9 mouse cellular contexts compared by ENCODE assay signal in genomic region chr11:102404161-102405010, GRCm38 (mm10). TPM values are rescaled to one million over a fixed set of nuclear protein-coding genes. Genes with fewer than 3 reads are reported as not detected.
DNase-seq lines count a peak whose midpoint lies in the region; ATAC-seq and TF ChIP-seq lines count a peak whose summit lies in the region.
"Had no signal": no experiment of that assay in that cellular context is flagged by ENCODE, and none has a peak within 500 bp of the region (broad histone marks: within the 10 kb centered on the region; RNA-seq: fewer than 3 reads in every experiment).

No protein-coding gene starts in this region.

- no peaks in the 10 kb centered on the region for H3K9me3 ChIP-seq in hindbrain, embryonic 10.5 days
- no peaks in the 10 kb centered on the region for H3K9me3 ChIP-seq in hindbrain, postnatal 0 days (ENCODE audit: low read length)
- no peaks in the 10 kb centered on the region for H3K9me3 ChIP-seq in E14TG2a.4 (ENCODE audit: low read length)
- H3K9me3 ChIP-seq in liver, embryonic 13.5 days (replicated peaks): no peaks in the 10 kb centered on the region

- H3K9ac ChIP-seq in hindbrain, postnatal 0 days (replicated peaks; ENCODE audit: low read length): no peak overlapping the region
- peak overlapping the region; percentile 96 for H3K9ac ChIP-seq in liver, embryonic 13.5 days

- no peak overlapping the region for H3K4me2 ChIP-seq in hindbrain, postnatal 0 days (ENCODE audit: low read depth, low read length)
- H3K4me2 ChIP-seq in liver, embryonic 13.5 days: peak overlapping the region; percentile 86

- H3K4me3 ChIP-seq in hindbrain, embryonic 10.5 days: peak overlapping the region; percentile 89
- H3K4me3 ChIP-seq in hindbrain, postnatal 0 days (ENCODE audit: low read length): no peak overlapping the region
- peak overlapping the region; percentile 97 for H3K4me3 ChIP-seq in E14TG2a.4 (replicated peaks; ENCODE audit: low read length)
- H3K4me3 ChIP-seq in liver, embryonic 13.5 days (replicated peaks): peak overlapping the region; percentile 87

- no peak for DNase-seq in hindbrain, embryonic 10.5 days (ENCODE audit: low spot score)
- no peak for DNase-seq in hindbrain, postnatal 0 days (ENCODE audit: low spot score)
- DNase-seq in brain, adult 2 months (ENCODE audit: low read depth, low spot score): peak; percentile 22
- no peak for DNase-seq in liver, embryonic 13.5 days
- DNase-seq in heart, postnatal 14 days: no peak
- DNase-seq in spleen, adult 12 weeks (ENCODE audit: low spot score): no peak
- DNase-seq: heart, adult 11 months had no signal

- intact Hi-C loops in heart, postnatal 14 days (cut with DNase I): no loop called here

- peaks cover 70% of the 10 kb centered on the region for H3K4me1 ChIP-seq in hindbrain, embryonic 10.5 days (replicated peaks)
- H3K4me1 ChIP-seq in hindbrain, postnatal 0 days (ENCODE audit: insufficient read depth, low read length): peaks cover 17% of the 10 kb centered on the region
- peaks cover 76% of the 10 kb centered on the region for H3K4me1 ChIP-seq in E14TG2a.4 (replicated peaks; ENCODE audit: low read depth, low read length)
- peaks cover 71% of the 10 kb centered on the region for H3K4me1 ChIP-seq in liver, embryonic 13.5 days (replicated peaks)

- H3K27ac ChIP-seq in hindbrain, embryonic 10.5 days: peak overlapping the region; percentile 50; the same call in 1 of the 2 replicates
- H3K27ac ChIP-seq in hindbrain, postnatal 0 days: no peak overlapping the region
- peak overlapping the region; percentile 41; the same call in 1 of the 2 replicates for H3K27ac ChIP-seq in liver, embryonic 13.5 days

- WGBS in hindbrain, embryonic 10.5 days: 77% methylated on average over 18 of the region's 18 CpGs
- 76% methylated on average over 18 of the region's 18 CpGs for WGBS in hindbrain, postnatal 0 days
- WGBS in liver, embryonic 13.5 days (ENCODE audit: insufficient replicate concordance): 78% methylated on average over 18 of the region's 18 CpGs

- no peak for TF ChIP-seq CTCF in hindbrain, postnatal 0 days (IDR thresholded peaks at IDR 0.05; ENCODE audit: low read depth)
- no peak for TF ChIP-seq CTCF in E14TG2a.4 (conservative IDR thresholded peaks at IDR 0.05; ENCODE audit: low read length)

- peaks cover 57% of the 10 kb centered on the region for H3K36me3 ChIP-seq in hindbrain, embryonic 10.5 days
- peaks cover 46% of the 10 kb centered on the region for H3K36me3 ChIP-seq in hindbrain, postnatal 0 days (ENCODE audit: insufficient read depth, low read length)
- peaks cover 63% of the 10 kb centered on the region for H3K36me3 ChIP-seq in E14TG2a.4 (ENCODE audit: insufficient read depth, low read length)
- H3K36me3 ChIP-seq in liver, embryonic 13.5 days: peaks cover 47% of the 10 kb centered on the region

- no peak for ATAC-seq in hindbrain, postnatal 0 days
- ATAC-seq in liver, embryonic 13.5 days (ENCODE audit: low read depth): no peak
- no peak for ATAC-seq in megakaryocyte-erythroid progenitor cell, adult 5-6 weeks (replicated peaks; ENCODE audit: low FRiP score, low TSS enrichment, poor library complexity, severe bottlenecking)

- H3K27me3 ChIP-seq in hindbrain, embryonic 10.5 days (ENCODE audit: insufficient read depth, poor library complexity, severe bottlenecking): peaks cover 29% of the 10 kb centered on the region
- no peaks in the 10 kb centered on the region for H3K27me3 ChIP-seq in hindbrain, postnatal 0 days (ENCODE audit: insufficient read depth, low read length)
- H3K27me3 ChIP-seq in E14TG2a.4 (ENCODE audit: insufficient read depth, low read length): peaks cover 2% of the 10 kb centered on the region
- peaks cover 40% of the 10 kb centered on the region for H3K27me3 ChIP-seq in liver, embryonic 13.5 days

RNA-seq across cellular contexts. Expression of gene Slc25a39, which starts 3.4 kb away (rescaled TPM):
- 236 TPM in 2 replicates for polyA plus RNA-seq in hindbrain, embryonic 10.5 days (2016; fragmentation: Nextera tagmentation; extraction: Ambion mirVana)
- 169 and 194 TPM in 2 replicates for total RNA-seq in hindbrain, postnatal 0 days (2014; rRNA removed)
- 165 and 176 TPM in 2 replicates for polyA plus RNA-seq in hindbrain, postnatal 0 days (2015; fragmentation: Nextera tagmentation; extraction: Ambion mirVana)
- 388 and 390 TPM in 2 replicates for polyA plus RNA-seq in liver, embryonic 13.5 days (2015; fragmentation: Nextera tagmentation; extraction: Ambion mirVana)
- total RNA-seq in megakaryocyte-erythroid progenitor cell, adult 5-6 weeks (2014; fragmentation: Nextera tagmentation): 115 and 148 TPM in 2 replicates
- 43.8 and 55.9 TPM in 2 replicates for total RNA-seq in megakaryocyte-erythroid progenitor cell, adult 5-6 weeks (2017)
- total RNA-seq in heart, postnatal 14 days (2021): 100 to 1,000 TPM; 163 to 176 TPM

RNA-seq across cellular contexts. Expression of gene Rundc3a, which starts 11.2 kb away (rescaled TPM):
- polyA plus RNA-seq in hindbrain, embryonic 10.5 days (2016; fragmentation: Nextera tagmentation; extraction: Ambion mirVana): 23.5 and 57.0 TPM in 2 replicates
- 310 and 349 TPM in 2 replicates for total RNA-seq in hindbrain, postnatal 0 days (2014; rRNA removed)
- polyA plus RNA-seq in hindbrain, postnatal 0 days (2015; fragmentation: Nextera tagmentation; extraction: Ambion mirVana): 114 and 125 TPM in 2 replicates
- 1.5 and 1.7 TPM in 2 replicates for polyA plus RNA-seq in liver, embryonic 13.5 days (2015; fragmentation: Nextera tagmentation; extraction: Ambion mirVana)
- total RNA-seq in megakaryocyte-erythroid progenitor cell, adult 5-6 weeks (2014; fragmentation: Nextera tagmentation): not detected in 2 replicates
- not detected in 2 replicates for total RNA-seq in megakaryocyte-erythroid progenitor cell, adult 5-6 weeks (2017)
- under 1 TPM in 1 of 2 experiments, not detected in 1; 0.29 TPM for total RNA-seq in heart, postnatal 14 days (2021)

RNA-seq across cellular contexts. Expression of gene Grn, which starts 25.7 kb away (rescaled TPM):
- polyA plus RNA-seq in hindbrain, embryonic 10.5 days (2016; fragmentation: Nextera tagmentation; extraction: Ambion mirVana): 76.8 and 88.9 TPM in 2 replicates
- 85.6 and 98.5 TPM in 2 replicates for total RNA-seq in hindbrain, postnatal 0 days (2014; rRNA removed)
- polyA plus RNA-seq in hindbrain, postnatal 0 days (2015; fragmentation: Nextera tagmentation; extraction: Ambion mirVana): 98.4 and 104 TPM in 2 replicates
- polyA plus RNA-seq in liver, embryonic 13.5 days (2015; fragmentation: Nextera tagmentation; extraction: Ambion mirVana): 59.5 and 63.3 TPM in 2 replicates
- 16.1 and 17.8 TPM in 2 replicates for total RNA-seq in megakaryocyte-erythroid progenitor cell, adult 5-6 weeks (2014; fragmentation: Nextera tagmentation)
- 5.4 and 14.2 TPM in 2 replicates for total RNA-seq in megakaryocyte-erythroid progenitor cell, adult 5-6 weeks (2017)
- 100 to 1,000 TPM; 130 to 136 TPM for total RNA-seq in heart, postnatal 14 days (2021)

RNA-seq across cellular contexts. Expression of gene Slc4a1, which starts 38.4 kb away (rescaled TPM):
- polyA plus RNA-seq in hindbrain, embryonic 10.5 days (2016; fragmentation: Nextera tagmentation; extraction: Ambion mirVana): 35.8 and 38.0 TPM in 2 replicates
- total RNA-seq in hindbrain, postnatal 0 days (2014; rRNA removed): 0.22 and 0.84 TPM in 2 replicates
- polyA plus RNA-seq in hindbrain, postnatal 0 days (2015; fragmentation: Nextera tagmentation; extraction: Ambion mirVana): 0.48 and 0.54 TPM in 2 replicates
- polyA plus RNA-seq in liver, embryonic 13.5 days (2015; fragmentation: Nextera tagmentation; extraction: Ambion mirVana): 734 and 914 TPM in 2 replicates
- total RNA-seq in megakaryocyte-erythroid progenitor cell, adult 5-6 weeks (2014; fragmentation: Nextera tagmentation): 0.42 and 0.46 TPM in 2 replicates
- total RNA-seq in megakaryocyte-erythroid progenitor cell, adult 5-6 weeks (2017): 0.27 and 6.8 TPM in 2 replicates
- total RNA-seq in heart, postnatal 14 days (2021): 10 to 100 TPM; 22.7 to 23.0 TPM

RNA-seq across cellular contexts. Expression of gene Fam171a2, which starts 43.1 kb away (rescaled TPM):
- polyA plus RNA-seq in hindbrain, embryonic 10.5 days (2016; fragmentation: Nextera tagmentation; extraction: Ambion mirVana): 5.2 and 8.3 TPM in 2 replicates
- total RNA-seq in hindbrain, postnatal 0 days (2014; rRNA removed): 546 and 699 TPM in 2 replicates
- polyA plus RNA-seq in hindbrain, postnatal 0 days (2015; fragmentation: Nextera tagmentation; extraction: Ambion mirVana): 20.6 and 21.0 TPM in 2 replicates
- polyA plus RNA-seq in liver, embryonic 13.5 days (2015; fragmentation: Nextera tagmentation; extraction: Ambion mirVana): 0.25 and 0.41 TPM in 2 replicates
- 0.82 TPM in 1 of 2 replicates, not detected in the other for total RNA-seq in megakaryocyte-erythroid progenitor cell, adult 5-6 weeks (2014; fragmentation: Nextera tagmentation)
- 0.28 TPM in 1 of 2 replicates, not detected in the other for total RNA-seq in megakaryocyte-erythroid progenitor cell, adult 5-6 weeks (2017)
- total RNA-seq in heart, postnatal 14 days (2021): 10 to 100 TPM; 10.5 to 11.4 TPM

Comparison
In these comparisons a context has a peak if more than half of its experiments do, and no peak if none do; other contexts are left out.
1. RNA of gene Rundc3a, which starts 11.2 kb away (total RNA-seq): 310 to 349 TPM in hindbrain, postnatal 0 days; 0.29 TPM in heart, postnatal 14 days and not detected in megakaryocyte-erythroid progenitor cell, adult 5-6 weeks; every median in the first group is over 100 times any median in the second.